Mouse (Mus musculus) lung, postnatal 0 days (tissue): ENCODE results near the gene Slc27a2.

Experiments used
- CTCF ChIP-seq: IDR thresholded peaks from 2 replicates; pipeline ENCODE4 v1.5.1; 2016; ENCODE audit warnings: antibody characterized with exemption, mild to moderate bottlenecking
- EP300 ChIP-seq: IDR thresholded peaks from 2 replicates; pipeline ENCODE4 v1.6.1; 2016; ENCODE audit warnings: antibody characterized with exemption, mild to moderate bottlenecking, control low read depth

DNA sequence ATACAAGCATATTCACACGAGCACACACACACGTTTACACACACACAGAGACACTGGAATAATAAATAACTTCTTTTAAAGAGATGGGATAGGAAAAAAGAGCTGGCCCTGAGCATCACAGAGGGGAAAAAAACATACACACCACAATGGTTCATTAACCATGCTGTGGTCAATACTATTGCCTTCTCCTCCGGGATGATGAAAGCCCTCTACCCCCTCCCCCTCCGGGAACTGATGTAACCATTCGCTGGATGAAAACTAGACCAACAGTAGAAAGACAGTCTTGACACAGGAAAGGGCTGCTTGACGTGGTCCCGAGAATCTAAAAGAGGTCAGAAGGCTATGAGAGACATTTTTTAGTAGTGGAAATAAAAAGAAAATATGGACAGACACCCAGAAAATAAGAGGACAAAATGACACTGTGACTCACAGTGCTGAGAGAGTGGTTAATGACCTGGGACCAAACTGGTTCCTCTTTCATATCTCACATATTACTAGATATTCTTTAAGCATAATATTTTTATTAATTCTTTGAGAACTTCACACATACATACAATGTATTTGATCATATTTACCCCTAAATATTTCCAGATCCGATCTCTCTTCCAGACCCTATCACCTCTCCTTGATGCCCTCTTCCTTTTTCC is 840 bp upstream of the Slc27a2 start:
- TF ChIP-seq CTCF (no peak), EP300 (no peak)
